In the genomic region with DNA sequence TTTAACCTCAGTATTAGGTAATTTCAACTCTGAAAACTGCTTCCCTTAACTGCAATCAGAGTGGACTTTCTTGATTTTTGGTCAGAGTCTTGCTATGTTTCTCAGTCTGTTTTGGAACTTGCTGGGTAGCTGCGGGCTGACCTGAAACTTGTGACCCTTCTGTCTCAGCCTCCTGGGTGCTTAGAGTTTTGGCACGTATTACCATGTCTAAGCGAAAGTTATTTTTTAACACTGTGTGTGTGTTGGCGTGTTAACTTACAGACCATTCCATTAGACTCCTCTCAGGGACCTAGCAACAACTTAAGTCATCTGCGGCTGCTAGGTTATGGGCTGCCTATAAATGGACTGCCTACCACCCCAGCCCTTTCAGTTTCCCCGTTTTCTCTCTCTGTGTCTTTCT, we compare ENCODE assay signal across 32 mouse cellular contexts. TPM values are rescaled to one million over a fixed set of nuclear protein-coding genes. Genes with fewer than 3 reads are reported as not detected.
DNase-seq lines count a peak whose midpoint lies in the region; ATAC-seq and TF ChIP-seq lines count a peak whose summit lies in the region.
"Had no signal": no experiment of that assay in that cellular context is flagged by ENCODE, and none has a peak within 500 bp of the region (broad histone marks: within the 10 kb centered on the region; RNA-seq: fewer than 3 reads in every experiment).

No protein-coding gene starts in this region.

- 77% methylated on average over 6 of the region's 6 CpGs for WGBS in kidney, embryonic 14.5 days

- no peaks in the 10 kb centered on the region for H3K4me1 ChIP-seq in kidney, embryonic 14.5 days (ENCODE audit: control insufficient read depth, insufficient read depth, low read length)
- H3K4me1 ChIP-seq in E14TG2a.4 (replicated peaks; ENCODE audit: low read depth, low read length), result peaks cover 63% of the 10 kb centered on the region
- H3K4me1 ChIP-seq in ES-Bruce4 (ENCODE audit: control insufficient read depth, insufficient read depth, low read length), result no peaks in the 10 kb centered on the region
- H3K4me1 ChIP-seq: forebrain, embryonic 13.5 days; heart, embryonic 13.5 days had no signal

- DNase-seq in kidney, adult 11 months, result peak; percentile 46
- no peak for DNase-seq in kidney, postnatal 10 days
- DNase-seq in kidney, adult 8-10 months, result peak; percentile 16 to 61
- no peak for DNase-seq in c-Kit-positive CD71-positive TER-119-positive erythroid progenitor cells, embryonic 14.5 days (ENCODE audit: low spot score)
- no peak for DNase-seq in lung, postnatal 36 days
- DNase-seq: adrenal gland, postnatal 14 days; cerebellum, adult 18-20 months; cerebellum, adult 9-10 months; cerebellum, postnatal 14 days; gastrocnemius, postnatal 14 days; heart, adult 18-20 months; heart, postnatal 14 days; heart, postnatal 4 days had no signal

- no peaks in the 10 kb centered on the region for H3K27me3 ChIP-seq in kidney, embryonic 14.5 days (ENCODE audit: control insufficient read depth, insufficient read depth, low read length)
- H3K27me3 ChIP-seq in E14TG2a.4 (ENCODE audit: insufficient read depth, low read length) (no peaks in the 10 kb centered on the region), ES-Bruce4 (ENCODE audit: control insufficient read depth, insufficient read depth, low read length, poor library complexity, severe bottlenecking) (no peaks in the 10 kb centered on the region)
- H3K27me3 ChIP-seq: forebrain, embryonic 13.5 days; heart, embryonic 13.5 days; Patski had no signal

- no peak overlapping the region for H3K4me3 ChIP-seq in kidney, embryonic 14.5 days (ENCODE audit: low read length)
- H3K4me3 ChIP-seq in E14TG2a.4 (replicated peaks; ENCODE audit: low read length) (peak overlapping the region; percentile 29; the same call in 1 of the 2 replicates), ES-Bruce4 (ENCODE audit: low read depth, low read length) (no peak overlapping the region)
- H3K4me3 ChIP-seq: forebrain, embryonic 10.5 days; forebrain, embryonic 13.5 days; heart, embryonic 10.5 days; heart, embryonic 13.5 days had no signal

- TF ChIP-seq POLR2A in ES-Bruce4 (IDR thresholded peaks at IDR 0.05; ENCODE audit: insufficient read depth, low read length), result no peak

- no peak for ATAC-seq in kidney, embryonic 14.5 days (ENCODE audit: low FRiP score, low TSS enrichment)
- ATAC-seq: CD4-positive, CD25-positive, alpha-beta regulatory T cell, adult 4 months; forebrain, embryonic 13.5 days; forebrain, embryonic 16.5 days; hindbrain, postnatal 0 days; Patski had no signal

- H3K36me3 ChIP-seq in kidney, embryonic 14.5 days (ENCODE audit: control insufficient read depth, insufficient read depth, low read length), result no peaks in the 10 kb centered on the region
- H3K36me3 ChIP-seq in E14TG2a.4 (ENCODE audit: insufficient read depth, low read length) (no peaks in the 10 kb centered on the region), ES-Bruce4 (ENCODE audit: control insufficient read depth, insufficient read depth, low read length, poor library complexity, severe bottlenecking) (no peaks in the 10 kb centered on the region)
- H3K36me3 ChIP-seq: forebrain, embryonic 10.5 days; G1E; heart, embryonic 10.5 days; heart, embryonic 13.5 days had no signal

- TF ChIP-seq CTCF in E14TG2a.4 (conservative IDR thresholded peaks at IDR 0.05; ENCODE audit: low read length) (no peak), ES-Bruce4 (IDR thresholded peaks at IDR 0.05; ENCODE audit: low read depth, low read length) (no peak)

- no peak overlapping the region for H3K27ac ChIP-seq in kidney, embryonic 14.5 days (ENCODE audit: low read depth, low read length)
- peak overlapping the region; percentile 70 for H3K27ac ChIP-seq in ES-Bruce4 (ENCODE audit: insufficient read depth, low read length)
- H3K27ac ChIP-seq: forebrain, embryonic 10.5 days; forebrain, embryonic 13.5 days; heart, embryonic 10.5 days; heart, embryonic 13.5 days; hindbrain, embryonic 14.5 days; hindbrain, postnatal 0 days had no signal

- no peaks in the 10 kb centered on the region for H3K9me3 ChIP-seq in kidney, embryonic 14.5 days (ENCODE audit: control insufficient read depth, low read length)
- peaks cover 6% of the 10 kb centered on the region for H3K9me3 ChIP-seq in E14TG2a.4 (ENCODE audit: low read length)
- H3K9me3 ChIP-seq in ES-Bruce4 (replicated peaks; ENCODE audit: control insufficient read depth, insufficient read depth, low read length, poor library complexity, severe bottlenecking), result peaks cover 6% of the 10 kb centered on the region; the same call in 1 of the 2 replicates
- H3K9me3 ChIP-seq: forebrain, embryonic 13.5 days; G1E; heart, embryonic 10.5 days; heart, embryonic 13.5 days had no signal

- TF ChIP-seq EP300 in ES-Bruce4 (IDR thresholded peaks at IDR 0.05; ENCODE audit: insufficient read depth, low read depth, low read length), result no peak

- H3K9ac ChIP-seq in kidney, embryonic 14.5 days (ENCODE audit: low read depth, low read length), result no peak overlapping the region
- H3K9ac ChIP-seq in ES-Bruce4 (ENCODE audit: low read depth, poor library complexity, severe bottlenecking), result peak overlapping the region; percentile 43; the same call in 1 of the 2 replicates
- H3K9ac ChIP-seq: forebrain, embryonic 13.5 days; heart, embryonic 13.5 days; hindbrain, embryonic 14.5 days had no signal

- no peak overlapping the region for H3K4me2 ChIP-seq in kidney, embryonic 14.5 days (replicated peaks; ENCODE audit: low read depth, low read length)
- H3K4me2 ChIP-seq: forebrain, embryonic 13.5 days; hindbrain, embryonic 14.5 days had no signal

RNA-seq across cellular contexts. Expression of a gene that starts 14.1 kb away (rescaled TPM):
- polyA plus RNA-seq in kidney, embryonic 14.5 days (2014; fragmentation: Nextera tagmentation; extraction: Ambion mirVana), result 10.7 and 12.5 TPM in 2 replicates
- polyA plus RNA-seq in ES-Bruce4 (2011; ENCODE audit: insufficient read depth, insufficient read length, low read depth, missing spikeins), result 53.5 and 54.2 TPM in 2 replicates

RNA-seq across cellular contexts. Expression of a gene that starts 14.9 kb away (rescaled TPM):
- polyA plus RNA-seq in kidney, embryonic 14.5 days (2014; fragmentation: Nextera tagmentation; extraction: Ambion mirVana), result 9.8 and 11.3 TPM in 2 replicates
- polyA plus RNA-seq in ES-Bruce4 (2011; ENCODE audit: insufficient read depth, insufficient read length, low read depth, missing spikeins), result 3.7 and 4.6 TPM in 2 replicates

RNA-seq across cellular contexts. Expression of a gene that starts 54.2 kb away (rescaled TPM):
- not detected in 2 replicates for polyA plus RNA-seq in kidney, embryonic 14.5 days (2014; fragmentation: Nextera tagmentation; extraction: Ambion mirVana)
- not detected in 2 replicates for polyA plus RNA-seq in ES-Bruce4 (2011; ENCODE audit: insufficient read depth, insufficient read length, low read depth, missing spikeins)
- polyA plus RNA-seq: brain, embryonic 14.5 days; C2C12; CD4-positive, CD25-positive, alpha-beta regulatory T cell, adult 4 months; embryonic facial prominence, embryonic 11.5 days; embryonic facial prominence, embryonic 14.5 days; forebrain, embryonic 10.5 days; forebrain, embryonic 13.5 days; forebrain, embryonic 16.5 days; G1E; gonadal fat pad, adult 2 months; heart, embryonic 10.5 days; heart, embryonic 13.5 days; heart, embryonic 16.5 days; hindbrain, embryonic 14.5 days; hindbrain, postnatal 0 days; Patski had no signal

Comparison
In these comparisons a context has a peak if more than half of its experiments do, and no peak if none do; other contexts are left out.
1. DNase-seq: peak in kidney, adult 11 months (single experiment) and kidney, adult 8-10 months (2 of 2); none in kidney, postnatal 10 days (single experiment), c-Kit-positive CD71-positive TER-119-positive erythroid progenitor cells, embryonic 14.5 days (single experiment) and lung, postnatal 36 days (single experiment).